Mouse (Mus musculus) embryonic fibroblast, embryonic 13.5 days (primary cell): Measurements from ENCODE around the gene Cryba4. TPM values are rescaled to one million over a fixed set of nuclear protein-coding genes. Genes with fewer than 3 reads are reported as not detected.

Experiments used
- H3K27ac ChIP-seq: 2 replicates; pipeline ENCODE4 v1.5.1; 2012; ENCODE audit warnings: low read length, control low read depth, inconsistent platforms; ENCODE audit not compliant: insufficient read depth
- H3K4me1 ChIP-seq: 2 replicates; pipeline ENCODE4 v1.6.1; 2011; ENCODE audit warnings: low read length; ENCODE audit not compliant: control insufficient read depth, insufficient read depth
- H3K4me3 ChIP-seq: 2 replicates; pipeline ENCODE4 v1.5.1; 2011; ENCODE audit warnings: mild to moderate bottlenecking, control low read depth, low read length; ENCODE audit not compliant: insufficient read depth
- CTCF ChIP-seq: IDR thresholded peaks from 2 replicates; pipeline ENCODE4 v1.5.1; 2011; ENCODE audit warnings: mild to moderate bottlenecking, control low read depth, low read length, moderate library complexity, borderline replicate concordance; ENCODE audit not compliant: insufficient read depth
- POLR2A ChIP-seq: IDR thresholded peaks from 2 replicates; pipeline ENCODE4 v1.6.1; 2011; ENCODE audit warnings: low read depth, mild to moderate bottlenecking, control low read depth, low read length, moderate library complexity
- polyA plus RNA-seq: library from polyadenylated mRNA; stranded (reverse); fragments of >200 nt; gene quantifications from 2 replicates; pipeline ENCODE4 v1.2.4, GENCODE M21; 2011; ENCODE audit warnings: low read depth; ENCODE audit not compliant: missing spikeins, insufficient read length

The Cryba4 gene
- polyA plus RNA-seq, 1 experiment = not detected

DNA sequence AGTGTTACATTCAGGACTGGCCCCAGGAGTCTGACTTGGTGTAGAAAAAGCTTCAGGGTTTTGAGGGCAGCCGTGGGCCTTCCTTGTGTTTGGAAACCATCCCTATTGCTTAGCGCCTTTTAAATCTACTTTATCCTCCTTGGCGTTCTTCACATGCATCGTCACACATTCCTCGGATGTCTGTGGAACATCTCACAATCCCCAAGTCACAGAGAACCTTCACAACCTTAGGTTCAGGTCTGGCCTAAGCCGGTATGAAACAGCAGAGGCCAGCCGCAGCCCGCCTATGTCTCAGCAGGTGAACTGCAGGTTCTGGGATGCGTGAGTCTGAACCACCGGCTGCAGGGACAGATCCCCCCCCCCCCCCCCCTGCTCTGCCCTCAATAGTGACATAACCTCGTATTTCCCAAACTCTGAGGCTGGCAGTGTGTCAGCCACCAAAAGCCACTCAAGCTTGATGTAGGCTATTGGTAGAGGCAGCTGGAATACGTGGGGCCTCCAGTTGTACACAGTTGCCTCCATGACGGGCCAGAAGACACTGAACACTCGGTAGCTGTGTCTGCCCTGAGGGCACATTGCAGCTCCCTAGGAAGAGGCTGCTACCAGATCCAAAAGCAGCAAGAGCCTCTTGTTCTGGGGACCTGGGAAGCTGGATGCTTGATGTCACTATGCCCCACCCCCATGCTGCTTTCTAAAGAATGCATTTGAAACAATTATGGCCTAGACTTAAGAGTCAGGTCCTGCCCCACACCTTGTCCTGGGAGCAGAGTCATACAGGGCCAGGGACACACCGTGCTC, 28.7 kb upstream of the Cryba4 start:
- Histone ChIP-seq H3K4me3 (no peak overlapping the region), H3K4me1 (peaks cover 25% of the 10 kb centered on the region; the same call in 1 of the 2 replicates), H3K27ac (peak overlapping the region; percentile 57)
- no peak for TF ChIP-seq POLR2A
- TF ChIP-seq CTCF = no peak

DNA sequence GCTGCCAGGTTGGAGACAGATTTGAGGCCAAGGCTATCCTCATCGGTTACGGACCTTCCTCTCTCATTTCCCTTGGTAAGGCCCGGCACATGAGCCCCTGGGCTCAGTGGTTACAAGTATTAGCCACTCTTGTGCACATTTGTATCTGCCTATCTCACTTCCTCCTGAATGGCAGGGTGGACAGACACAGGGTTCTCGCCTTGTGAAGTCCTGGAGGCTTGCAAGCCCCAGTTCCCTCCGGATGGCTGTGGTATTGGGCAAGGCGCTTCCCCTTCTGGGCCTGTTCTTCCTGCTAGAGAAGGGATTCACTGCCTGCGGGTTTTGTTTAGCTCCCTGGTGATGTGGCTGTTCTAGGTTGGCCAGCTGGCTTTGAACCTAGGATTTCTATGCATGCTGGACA, 27.8 kb upstream of the Cryba4 start:
- Histone ChIP-seq H3K4me1 (peaks cover 25% of the 10 kb centered on the region; the same call in 1 of the 2 replicates), H3K4me3 (no peak overlapping the region), H3K27ac (peak overlapping the region; percentile 57)
- no peak for TF ChIP-seq CTCF
- no peak for TF ChIP-seq POLR2A

DNA sequence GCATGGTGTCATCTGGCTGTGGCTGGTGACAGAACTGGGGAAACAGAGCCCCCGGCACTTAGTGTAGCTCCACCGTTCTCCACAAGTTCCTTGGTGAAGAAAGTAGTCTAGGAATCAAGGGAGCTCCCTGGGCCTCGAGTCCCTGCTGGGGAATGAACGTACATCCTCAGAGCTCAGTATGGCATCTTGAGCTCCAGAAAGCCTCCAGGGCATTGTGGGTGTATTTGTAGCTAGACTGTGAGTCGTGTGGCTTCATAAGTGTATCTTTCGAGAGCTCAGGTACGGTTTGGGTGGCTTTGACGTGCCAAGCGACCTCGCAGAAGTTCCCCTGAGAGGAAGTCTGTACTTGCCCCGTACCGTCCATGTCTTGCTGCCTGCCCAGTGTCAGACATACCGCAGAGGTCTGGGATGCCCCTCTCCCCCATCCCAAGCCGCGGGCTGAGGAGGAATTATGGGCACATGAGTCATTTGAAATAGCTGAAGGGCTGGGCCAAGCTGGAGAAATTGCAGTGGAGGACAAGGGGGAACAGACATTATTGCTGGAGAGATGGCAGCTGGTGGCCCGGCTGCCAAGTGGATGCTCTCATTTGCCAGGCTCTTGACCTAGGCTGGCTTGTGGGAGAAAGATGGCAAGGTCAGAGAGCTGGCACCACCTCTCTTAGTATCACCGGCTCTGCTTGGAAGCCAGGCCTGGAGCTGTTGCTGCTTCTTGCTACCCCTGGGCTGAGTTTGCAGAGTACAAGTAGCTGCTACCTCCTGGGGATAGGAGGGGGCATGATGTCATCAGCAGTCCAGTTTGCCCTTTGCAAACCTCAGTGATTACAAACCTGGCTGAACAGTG, 27.1 kb upstream of the Cryba4 start:
- Histone ChIP-seq H3K4me1 (peaks cover 25% of the 10 kb centered on the region; the same call in 1 of the 2 replicates), H3K4me3 (no peak overlapping the region), H3K27ac (peak overlapping the region; percentile 57)
- no peak for TF ChIP-seq POLR2A
- TF ChIP-seq CTCF = no peak

DNA sequence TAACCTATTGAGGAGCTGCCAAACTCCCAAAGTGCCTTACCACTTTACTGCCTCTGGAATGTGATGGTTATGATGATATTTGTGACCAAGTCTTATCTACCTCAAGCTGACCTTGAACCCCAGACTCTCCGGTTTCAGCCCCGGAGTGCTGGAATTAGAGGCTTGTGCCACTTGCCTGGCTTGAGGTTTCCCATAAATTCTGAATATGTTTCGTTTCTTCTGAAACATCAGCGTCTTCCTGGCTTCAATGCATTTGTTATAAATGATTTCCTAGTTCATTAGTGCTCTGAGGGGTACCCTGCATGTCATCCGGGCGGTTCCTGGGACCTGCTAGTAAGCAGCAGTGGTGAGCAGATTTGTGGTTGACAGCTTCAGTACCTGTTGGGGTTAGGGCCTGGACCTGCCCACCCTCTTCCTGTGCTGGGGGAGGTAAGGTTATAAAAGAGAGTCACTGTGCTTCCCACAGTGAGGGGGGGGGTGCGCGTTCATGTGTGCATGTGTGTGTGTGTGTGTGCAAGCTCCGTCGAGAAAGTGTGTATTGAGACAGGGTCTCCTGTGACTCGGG, 25.7 kb upstream of the Cryba4 start:
- TF ChIP-seq CTCF (no peak), POLR2A (no peak)
- peak overlapping the region; percentile 91 for H3K4me3 ChIP-seq
- peaks cover 25% of the 10 kb centered on the region; the same call in 1 of the 2 replicates for H3K4me1 ChIP-seq
- H3K27ac ChIP-seq = no peak overlapping the region

DNA sequence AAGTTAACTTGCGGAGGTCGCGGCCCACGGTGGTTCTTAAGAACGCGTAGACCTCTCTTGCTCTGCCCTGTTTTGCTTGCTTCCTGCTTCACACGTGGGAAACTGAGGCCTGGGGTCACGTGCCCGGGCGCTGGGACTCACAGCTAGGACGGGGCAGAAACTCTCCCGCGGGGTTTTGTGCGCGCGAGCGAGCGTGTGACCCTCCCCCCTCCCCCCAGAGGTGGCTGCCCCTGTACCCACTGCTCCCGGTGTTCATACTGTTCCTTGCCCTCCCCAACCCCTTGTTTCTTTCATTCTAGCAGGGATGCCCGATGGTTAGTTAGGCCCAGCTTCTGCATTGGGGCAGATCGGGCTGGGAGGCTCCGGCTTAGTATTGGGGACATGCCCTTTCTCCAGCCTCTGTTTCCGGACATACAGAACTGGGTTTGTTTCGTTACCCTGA, 24.6 kb upstream of the Cryba4 start:
- TF ChIP-seq CTCF (no peak), POLR2A (no peak)
- Histone ChIP-seq H3K4me1 (peaks cover 22% of the 10 kb centered on the region; the same call in 1 of the 2 replicates), H3K27ac (peak overlapping the region; percentile 66), H3K4me3 (peak overlapping the region; percentile 91)

DNA sequence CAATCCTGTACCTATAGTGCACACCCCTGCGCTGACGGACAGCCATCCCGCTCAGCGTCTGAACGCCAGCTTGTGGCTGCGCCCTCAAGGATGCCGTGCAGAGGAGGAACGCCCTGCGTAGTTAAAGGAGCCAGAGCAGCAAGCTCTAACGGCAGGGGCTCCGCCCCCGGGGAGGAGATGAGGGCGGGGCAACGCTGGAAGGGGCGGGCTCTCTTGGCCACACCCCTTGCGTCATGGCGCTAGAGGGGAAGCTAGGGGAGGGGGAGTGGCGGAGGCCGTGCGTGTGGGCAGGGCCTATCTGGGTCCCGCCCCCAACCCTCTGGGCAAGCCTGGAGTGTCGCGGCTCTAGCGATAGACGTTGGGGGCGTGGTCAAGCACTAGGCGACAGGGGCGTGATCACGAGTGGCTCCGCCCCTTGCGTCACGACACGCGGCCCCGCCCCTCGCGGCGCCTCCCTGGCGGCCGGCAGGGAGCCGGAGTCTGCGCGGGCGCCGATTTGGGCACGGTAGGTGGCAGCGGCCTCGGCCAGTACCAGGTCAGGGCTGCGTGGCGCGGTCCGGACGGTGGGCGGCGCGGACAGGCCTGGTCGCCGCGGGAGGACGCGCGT, 24.1 kb upstream of the Cryba4 start, which contains the start of gene Tpst2:
Gene Tpst2 (plus strand): TSS at position 425 of the 607 bp plus-strand sequence.
- TF ChIP-seq CTCF (no peak), POLR2A (peak; percentile 98)
- Histone ChIP-seq H3K4me1 (peaks cover 17% of the 10 kb centered on the region; the same call in 1 of the 2 replicates), H3K4me3 (peak within 1 kb of the TSS; percentile 91), H3K27ac (peak within 1 kb of the TSS; percentile 66)

DNA sequence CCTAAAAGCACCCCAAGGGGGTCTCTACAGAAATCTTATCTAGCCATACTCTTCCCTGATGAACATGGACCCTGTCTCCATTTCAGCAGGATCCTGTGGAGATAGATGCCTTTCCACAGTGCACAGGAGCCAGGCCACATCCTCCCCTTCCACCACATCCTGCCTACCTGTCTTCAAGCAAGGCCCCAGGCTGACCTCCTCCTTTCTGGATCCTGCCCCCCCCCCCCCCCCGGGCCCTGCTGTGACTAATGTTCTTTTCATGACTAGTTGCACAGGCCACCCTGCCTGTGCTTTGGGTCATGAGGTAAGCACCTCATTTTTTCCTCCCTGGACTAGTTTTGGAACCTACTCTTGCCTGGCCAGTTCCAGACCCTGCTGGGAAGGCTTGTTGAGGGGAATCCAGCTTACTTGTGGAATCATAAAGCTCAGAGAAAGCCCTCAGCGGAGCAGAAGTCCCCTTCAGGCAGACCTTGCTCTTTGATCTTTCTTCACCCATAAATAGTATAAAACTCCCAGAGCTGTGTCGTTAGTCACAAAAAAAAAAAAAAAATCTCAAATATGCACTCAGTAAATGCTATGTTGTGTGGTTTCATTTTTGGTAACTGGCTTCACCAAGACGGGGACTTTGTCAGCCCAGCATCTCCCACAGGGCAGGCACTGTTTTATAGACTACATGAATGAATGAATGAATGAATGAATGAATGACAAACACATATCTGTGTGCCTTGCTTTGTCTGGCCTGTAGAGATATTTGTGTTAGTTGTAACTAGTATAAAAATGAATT, 22.9 kb upstream of the Cryba4 start:
- peaks cover 7% of the 10 kb centered on the region; the same call in 1 of the 2 replicates for H3K4me1 ChIP-seq
- H3K4me3 ChIP-seq = no peak overlapping the region
- H3K27ac ChIP-seq = no peak overlapping the region
- TF ChIP-seq POLR2A (no peak), CTCF (no peak)

DNA sequence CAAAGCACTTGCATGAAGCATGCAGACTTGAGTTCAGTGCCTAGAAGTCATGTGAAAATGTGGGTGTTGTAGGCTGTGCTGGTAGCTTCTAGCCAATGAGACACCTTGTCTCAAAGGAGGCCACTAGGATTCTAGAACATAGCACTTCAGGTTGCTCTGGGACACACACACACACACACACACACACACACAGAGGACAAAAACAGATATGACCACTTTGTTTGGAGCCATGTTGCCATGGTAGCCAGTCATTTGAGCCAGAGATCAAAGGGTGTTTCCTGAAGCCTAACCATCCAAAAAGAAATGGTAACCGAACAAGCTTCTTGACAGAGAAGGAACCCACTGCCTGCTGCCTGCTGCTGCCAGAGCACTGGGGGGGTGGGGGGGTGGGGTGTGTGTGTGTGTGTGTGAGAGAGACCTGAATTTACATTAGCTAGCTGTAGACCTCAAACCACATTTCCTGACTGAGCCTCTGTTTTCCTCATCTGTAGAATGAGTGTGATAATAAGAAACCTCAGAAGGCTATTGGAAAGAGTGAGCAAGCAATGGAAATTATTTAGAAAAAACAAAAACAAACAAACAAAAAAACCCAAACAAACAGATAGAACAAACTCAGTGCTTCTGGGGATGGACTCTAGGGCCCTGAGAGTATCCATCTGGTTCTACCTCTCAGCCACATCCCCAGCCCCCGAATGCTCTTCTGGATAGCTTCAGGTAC, 21.6 kb upstream of the Cryba4 start:
- no peaks in the 10 kb centered on the region for H3K4me1 ChIP-seq
- no peak for TF ChIP-seq CTCF
- TF ChIP-seq POLR2A = no peak
- H3K4me3 ChIP-seq = no peak overlapping the region
- no peak overlapping the region for H3K27ac ChIP-seq

DNA sequence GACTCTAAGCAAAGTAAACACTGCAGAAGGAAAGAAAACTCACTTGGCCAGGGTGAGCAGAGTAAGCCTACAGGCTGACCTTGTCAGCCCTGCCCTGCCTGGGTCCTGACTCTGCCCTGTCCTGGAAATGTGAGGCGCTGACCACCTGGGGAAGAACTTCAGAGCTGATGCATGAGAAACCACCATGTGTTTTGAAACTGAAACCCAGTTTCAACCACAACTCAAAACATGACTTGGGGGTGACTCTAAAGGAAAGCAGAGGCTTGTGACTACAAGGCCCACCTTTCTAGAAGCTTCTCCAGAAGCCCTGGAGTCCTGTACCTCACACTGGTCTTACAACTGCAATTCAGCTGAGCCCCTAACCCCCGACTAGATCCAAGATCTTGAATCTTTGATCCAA, 20.6 kb upstream of the Cryba4 start:
- TF ChIP-seq POLR2A (no peak), CTCF (no peak)
- Histone ChIP-seq H3K4me1 (no peaks in the 10 kb centered on the region), H3K4me3 (no peak overlapping the region), H3K27ac (no peak overlapping the region)
